Mouse (Mus musculus) retina, postnatal 1 day (tissue): ENCODE measurements at regions not wholly inside any gene's neighbourhood (a gene's known extent, or its start where the extent isn't known, plus 50 kb on each side); places are given as distances from the start of the nearest gene placed in this dataset.

Source experiments
- DNase-seq: peaks from one replicate; pipeline ENCODE4 v3.0.0-alpha.2; 2012

GRCm38 (mm10) chr12:13094111-13094851 is 152.6 kb upstream of the Mycn start:
- DNase-seq = no peak

- no peak for DNase-seq
Observed at GRCm38 (mm10) chr12:13085951-13086350, 144.2 kb upstream of the Mycn start.

GRCm38 (mm10) chr12:13085484-13085883 is 143.8 kb upstream of the Mycn start:
- no peak for DNase-seq

GRCm38 (mm10) chr12:13083337-13084054 is 141.8 kb upstream of the Mycn start:
- DNase-seq = peak; percentile 77

GRCm38 (mm10) chr12:13080791-13081190 is 139.1 kb upstream of the Mycn start:
- DNase-seq = no peak

GRCm38 (mm10) chr12:13079832-13080231 is 138.1 kb upstream of the Mycn start:
- DNase-seq = no peak

- no peak for DNase-seq
Observed at GRCm38 (mm10) chr12:13077689-13078088, 136.0 kb upstream of the Mycn start.

GRCm38 (mm10) chr12:13076699-13077287 is 135.1 kb upstream of the Mycn start:
- DNase-seq = no peak

GRCm38 (mm10) chr12:13073126-13073886 is 131.6 kb upstream of the Mycn start:
- DNase-seq = no peak

GRCm38 (mm10) chr12:13067295-13067694 is 125.6 kb upstream of the Mycn start:
- DNase-seq = no peak

- no peak for DNase-seq
Observed at GRCm38 (mm10) chr12:13066604-13067181, 125.0 kb upstream of the Mycn start.

GRCm38 (mm10) chr12:13059473-13059872 is 117.8 kb upstream of the Mycn start:
- no peak for DNase-seq

- no peak for DNase-seq
Observed at GRCm38 (mm10) chr12:13056246-13056645, 114.5 kb upstream of the Mycn start.

GRCm38 (mm10) chr12:13054611-13055010 is 112.9 kb upstream of the Mycn start:
- no peak for DNase-seq

GRCm38 (mm10) chr12:13053746-13054145 is 112.0 kb upstream of the Mycn start:
- no peak for DNase-seq

- no peak for DNase-seq
Observed at GRCm38 (mm10) chr12:13052845-13053623, 111.3 kb upstream of the Mycn start.

- peak; percentile 57 for DNase-seq
Observed at GRCm38 (mm10) chr12:13052164-13052563, 110.5 kb upstream of the Mycn start.

- no peak for DNase-seq
Observed at GRCm38 (mm10) chr12:13049659-13050058, 107.9 kb upstream of the Mycn start.

GRCm38 (mm10) chr12:13048168-13048727 is 106.5 kb upstream of the Mycn start:
- peak; percentile 39 for DNase-seq

GRCm38 (mm10) chr12:13042934-13043333 is 101.2 kb upstream of the Mycn start:
- peak; percentile 30 for DNase-seq

- DNase-seq = no peak
Observed at GRCm38 (mm10) chr12:13035108-13035741, 93.5 kb upstream of the Mycn start.
